Mouse (Mus musculus) spleen, adult 2 months (tissue): Measurements from ENCODE around the gene Chrm3. TPM values are rescaled to one million over a fixed set of nuclear protein-coding genes. Genes with fewer than 3 reads are reported as not detected.
"Not testable (repeated sequence)": the region's sequence is repeated elsewhere in the genome, so short reads cannot be mapped to it uniquely, and the experiment has no call there.

Experiments used
- DNase-seq, 2 experiments: peaks; one replicate each; pipeline versions ENCODE4 v3.0.0 to v3.0.0-alpha.2; 2012 to 2021; ENCODE audit warnings: low spot score in 2 of 2, low read depth in 1 of 2
- H3K27ac ChIP-seq: fragments of 200-500 bp; 2 replicates; pipeline ENCODE4 v1.5.1; 2012; ENCODE audit warnings: low read length, inconsistent platforms; ENCODE audit not compliant: insufficient read depth
- H3K27me3 ChIP-seq: fragments of 200-500 bp; 2 replicates; pipeline ENCODE4 v1.6.1; 2012; ENCODE audit warnings: mild to moderate bottlenecking, moderate library complexity, low read length, inconsistent platforms; ENCODE audit not compliant: control insufficient read depth, insufficient read depth
- H3K36me3 ChIP-seq: fragments of 200-500 bp; 2 replicates; pipeline ENCODE4 v1.6.1; 2012; ENCODE audit warnings: mild to moderate bottlenecking, low read length, inconsistent platforms; ENCODE audit not compliant: control insufficient read depth, insufficient read depth
- H3K4me1 ChIP-seq: fragments of 200-500 bp; 2 replicates; pipeline ENCODE4 v1.6.1; 2011; ENCODE audit warnings: inconsistent platforms; ENCODE audit not compliant: control insufficient read depth, insufficient read depth, insufficient read length
- H3K4me3 ChIP-seq: fragments of 200-500 bp; 2 replicates; pipeline ENCODE4 v1.5.1; 2011; ENCODE audit warnings: mild to moderate bottlenecking, inconsistent platforms; ENCODE audit not compliant: insufficient read depth, insufficient read length; ENCODE audit errors: extremely low read depth
- CTCF ChIP-seq: fragments of 200-500 bp; IDR thresholded peaks from 2 replicates; pipeline ENCODE4 v1.5.1; 2011; ENCODE audit warnings: mild to moderate bottlenecking, inconsistent platforms; ENCODE audit not compliant: insufficient read depth, insufficient read length, insufficient replicate concordance; ENCODE audit errors: extremely low read depth
- POLR2A ChIP-seq: fragments of 200-500 bp; IDR thresholded peaks from 2 replicates; pipeline ENCODE4 v1.6.1; 2011; ENCODE audit warnings: low read depth, low read length, inconsistent platforms
- WGBS: fragments of 180-500 bp; shearing (Covaris S2); methylation state at CpG from one replicate; pipeline ENCODE4 v1.1.7; 2018; 5-methylcytosine and 5-hydroxymethylcytosine counted together
- polyA plus RNA-seq: library from polyadenylated mRNA; depleted of rRNA; stranded (reverse); fragments of >200 nt; gene quantifications from 2 replicates; pipeline ENCODE4 v1.2.3, GENCODE M21; 2012; rRNA removed

The Chrm3 gene
- polyA plus RNA-seq = 0.47 and 0.58 TPM in 2 replicates

DNA sequence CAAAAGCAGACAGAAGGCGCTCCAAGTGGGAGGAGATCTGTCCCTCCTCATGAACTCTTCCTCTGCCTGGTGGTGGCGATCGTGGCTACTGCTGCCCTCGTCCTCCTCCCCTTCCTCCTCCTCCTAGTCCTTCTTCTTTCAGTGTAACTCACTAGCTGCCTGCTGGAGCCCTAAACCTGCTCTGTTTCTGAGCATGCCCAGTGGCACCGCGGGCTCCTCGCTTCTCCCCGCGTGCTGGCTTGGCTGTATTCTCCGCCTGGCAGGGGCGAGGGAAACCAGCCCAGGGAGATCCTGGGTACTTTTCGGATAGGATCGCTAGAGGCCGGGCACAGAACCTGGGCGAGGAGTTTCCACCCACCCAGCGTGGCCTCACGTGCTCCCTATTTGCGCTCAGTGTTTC is at the start of gene Chrm3:
Gene Chrm3, minus strand, starts transcription at position 71 of the 400 bp plus-strand sequence.
- no peaks in the 10 kb centered on the region; the same call in 1 of the 2 replicates for H3K4me1 ChIP-seq
- TF ChIP-seq POLR2A (no peak), CTCF (no peak)
- no peak within 1 kb of the TSS for H3K27ac ChIP-seq
- H3K36me3 ChIP-seq = no peaks in the 10 kb centered on the region
- H3K27me3 ChIP-seq = peaks cover 7% of the 10 kb centered on the region
- H3K4me3 ChIP-seq = peak within 1 kb of the TSS; percentile 23; the same call in 1 of the 2 replicates
- WGBS = 3% methylated on average over 18 of the region's 18 CpGs
- no peak for DNase-seq

DNA sequence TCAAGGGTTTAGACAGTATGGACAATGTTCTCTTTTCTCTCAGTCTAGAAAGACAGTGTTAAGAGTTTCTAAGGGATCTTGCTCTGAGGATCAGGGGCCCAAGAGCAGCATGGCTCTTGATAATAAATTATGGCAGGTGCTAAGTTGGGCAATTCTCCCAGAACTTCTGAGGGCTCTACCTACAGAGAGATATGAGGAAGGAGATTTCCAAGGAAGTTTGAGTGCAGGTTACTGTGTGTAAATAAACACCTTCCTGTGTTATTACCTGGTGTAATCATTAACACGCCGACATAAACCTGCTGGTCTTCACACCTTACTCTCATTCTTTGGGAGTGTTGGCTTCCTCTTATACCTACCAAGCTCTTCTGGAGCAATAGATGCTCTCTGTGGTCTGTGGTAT is 33.7 kb upstream of the Chrm3 start:
- no peaks in the 10 kb centered on the region for H3K27me3 ChIP-seq
- WGBS = 86% methylated on average over 2 of the region's 2 CpGs
- H3K36me3 ChIP-seq = no peaks in the 10 kb centered on the region
- no peak for TF ChIP-seq CTCF
- no peak for TF ChIP-seq POLR2A
- no peak for DNase-seq
- H3K4me1 ChIP-seq = no peaks in the 10 kb centered on the region
- H3K4me3 ChIP-seq = no peak overlapping the region
- H3K27ac ChIP-seq = no peak overlapping the region

DNA sequence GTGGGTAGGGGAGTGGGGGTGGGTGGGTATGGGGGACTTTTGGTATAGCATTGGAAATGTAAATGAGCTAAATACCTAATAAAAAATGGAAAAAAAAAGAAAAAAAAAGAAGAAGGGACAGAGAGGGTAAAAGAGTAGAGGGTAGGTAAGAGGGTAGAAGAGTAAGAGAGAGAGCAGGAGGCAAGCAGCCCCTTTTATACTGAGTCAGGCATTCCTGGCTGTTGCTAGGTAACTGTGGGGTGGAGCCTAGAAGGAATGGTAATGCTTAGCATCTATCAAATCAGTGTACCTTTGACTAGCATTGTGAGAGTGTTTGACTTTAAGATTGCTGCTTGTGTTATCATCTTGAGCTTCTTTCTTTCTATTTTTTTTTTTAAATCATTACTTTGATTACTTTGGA is 14.8 kb upstream of the Chrm3 start:
- DNase-seq, H3K4me3 ChIP-seq, H3K36me3 ChIP-seq, H3K27me3 ChIP-seq, H3K27ac ChIP-seq, H3K4me1 ChIP-seq: not testable (repeated sequence)

DNA sequence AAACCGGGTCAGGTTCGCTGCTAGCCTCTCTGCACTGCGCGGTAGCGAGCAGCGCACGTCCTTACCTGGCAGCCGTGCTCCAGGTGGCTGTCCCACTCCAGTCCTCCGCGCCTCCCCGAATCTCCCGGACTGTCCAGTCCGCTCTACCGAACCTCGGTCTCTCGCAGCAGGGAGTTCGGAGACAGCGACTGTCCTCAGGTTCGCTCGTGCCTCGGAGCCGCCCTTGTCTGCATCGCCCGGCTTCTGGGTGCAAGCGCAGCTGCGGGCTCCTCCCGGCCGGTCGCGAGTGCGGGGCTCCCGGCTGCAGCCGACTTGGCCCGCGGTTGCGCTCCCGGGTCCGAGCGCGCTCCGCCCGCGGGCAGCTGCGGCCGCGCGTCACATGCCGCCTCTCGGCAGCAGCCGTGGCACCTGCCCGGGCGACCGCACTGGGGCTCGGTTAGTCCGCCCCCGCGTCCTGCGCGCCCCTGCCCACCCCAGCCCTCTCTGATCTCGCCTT is 400 bp downstream of the Chrm3 start:
- TF ChIP-seq POLR2A (no peak), CTCF (no peak)
- DNase-seq = no peak
- H3K36me3 ChIP-seq = no peaks in the 10 kb centered on the region
- H3K4me3 ChIP-seq = peak overlapping the region; percentile 23; the same call in 1 of the 2 replicates
- 3% methylated on average over 57 of the region's 60 CpGs for WGBS
- no peak overlapping the region for H3K27ac ChIP-seq
- H3K27me3 ChIP-seq = peaks cover 7% of the 10 kb centered on the region
- H3K4me1 ChIP-seq = no peaks in the 10 kb centered on the region; the same call in 1 of the 2 replicates

DNA sequence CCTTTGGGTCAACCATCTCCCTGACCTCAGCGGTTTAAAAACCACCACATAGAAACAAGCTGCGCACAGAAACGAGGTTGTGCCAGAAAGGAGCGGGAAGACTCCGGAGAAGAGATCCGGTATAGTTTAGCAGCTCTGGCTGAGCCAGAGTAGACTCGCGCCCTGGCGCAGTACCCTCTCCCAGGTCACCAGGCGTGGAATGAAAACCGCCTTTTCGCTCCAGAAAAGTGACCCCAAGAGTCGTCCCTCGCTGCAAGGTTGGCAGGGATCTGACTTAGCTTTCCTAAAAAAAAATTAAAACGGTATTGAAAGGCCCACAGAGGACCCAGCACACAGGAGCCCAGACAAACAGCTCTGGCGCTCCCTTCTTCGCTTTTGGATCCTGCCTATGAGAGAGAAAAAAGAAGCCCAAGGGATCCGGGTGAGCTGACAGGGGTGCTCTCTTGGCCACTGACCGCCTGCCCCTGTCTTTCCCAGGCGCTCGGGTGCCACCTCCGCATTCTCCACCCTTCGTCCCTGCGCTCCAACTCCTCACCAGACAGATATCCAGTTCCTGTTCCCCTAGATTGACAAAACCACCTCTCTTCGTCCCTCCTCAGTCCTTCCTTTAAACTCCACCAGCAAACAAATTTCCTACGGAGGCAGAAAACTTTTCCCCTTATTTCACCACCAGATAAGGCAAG is 990 bp downstream of the Chrm3 start:
- no peaks in the 10 kb centered on the region for H3K36me3 ChIP-seq
- TF ChIP-seq POLR2A = no peak
- TF ChIP-seq CTCF = no peak
- no peaks in the 10 kb centered on the region; the same call in 1 of the 2 replicates for H3K4me1 ChIP-seq
- no peak for DNase-seq
- no peak overlapping the region for H3K27ac ChIP-seq
- peak overlapping the region; percentile 23; the same call in 1 of the 2 replicates for H3K4me3 ChIP-seq
- 8% methylated on average over 26 of the region's 26 CpGs for whole genome bisulfite sequencing
- peaks cover 7% of the 10 kb centered on the region for H3K27me3 ChIP-seq

DNA sequence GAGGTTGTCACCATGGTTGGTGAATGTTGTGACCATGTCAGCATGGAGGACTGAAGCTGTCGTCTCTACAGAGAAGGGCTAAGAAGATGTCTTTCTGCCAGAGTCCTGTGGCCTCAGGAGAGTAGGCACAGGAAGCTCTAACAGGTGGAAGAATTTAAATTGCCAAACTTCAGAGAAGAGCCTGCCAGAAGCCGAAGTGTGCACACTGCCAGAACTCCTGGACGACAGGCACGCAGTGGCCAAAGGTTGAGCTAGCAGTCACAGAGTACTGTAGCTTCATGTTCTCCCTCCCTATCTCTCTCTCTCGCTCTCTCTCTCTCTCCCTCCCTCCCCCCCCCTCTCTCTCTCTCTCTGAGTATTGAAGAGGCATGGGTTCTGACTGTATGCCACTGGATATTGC is 4.9 kb downstream of the Chrm3 start:
- Histone ChIP-seq H3K4me3 (no peak overlapping the region), H3K36me3 (no peaks in the 10 kb centered on the region), H3K4me1 (no peaks in the 10 kb centered on the region; the same call in 1 of the 2 replicates), H3K27ac (no peak overlapping the region), H3K27me3 (peaks cover 7% of the 10 kb centered on the region)
- no peak for TF ChIP-seq POLR2A
- TF ChIP-seq CTCF = no peak
- 82% methylated on average over 5 of the region's 5 CpGs for WGBS
- no peak for DNase-seq

DNA sequence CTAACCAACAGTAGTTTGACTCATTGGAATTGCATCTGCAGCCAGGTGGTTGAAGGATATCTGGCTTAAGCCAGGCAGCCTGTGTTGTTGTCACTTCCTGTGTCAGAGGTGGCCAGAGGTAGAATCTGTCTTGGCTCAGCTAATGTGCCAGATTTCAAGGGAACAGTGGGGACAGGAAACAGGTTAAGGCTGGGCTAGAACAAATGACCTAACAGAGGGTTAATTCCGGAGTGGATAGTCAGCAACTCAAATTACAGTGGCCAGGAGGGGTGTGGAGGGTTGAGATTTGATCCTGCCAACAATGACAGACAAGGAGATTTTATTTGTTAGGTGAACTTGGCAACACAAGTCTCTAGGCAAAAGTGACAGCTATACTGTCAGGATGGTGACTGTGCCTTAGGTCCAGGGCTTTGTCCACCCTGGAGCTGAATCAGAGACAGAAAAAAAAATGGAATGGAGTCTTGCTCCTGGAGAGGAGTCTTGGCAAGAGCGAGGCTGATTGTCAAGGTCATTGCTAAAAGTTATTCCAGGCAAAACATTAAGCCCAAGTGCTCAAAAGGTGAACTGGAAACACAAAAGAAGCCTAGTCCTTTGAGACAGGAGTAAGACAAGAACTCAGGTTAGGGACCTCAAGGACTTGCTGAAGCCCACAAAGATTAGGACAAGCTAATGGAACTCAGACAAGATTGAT is 5.6 kb downstream of the Chrm3 start:
- Histone ChIP-seq H3K36me3 (no peaks in the 10 kb centered on the region), H3K4me3 (no peak overlapping the region), H3K27ac (no peak overlapping the region), H3K27me3 (peaks cover 3% of the 10 kb centered on the region), H3K4me1 (no peaks in the 10 kb centered on the region)
- DNase-seq = no peak
- TF ChIP-seq CTCF (no peak), POLR2A (no peak)
- WGBS = 62% methylated on average over 2 of the region's 2 CpGs
